Mouse (Mus musculus) ES-Bruce4 (cell line): ENCODE results near the gene 3300002I08Rik.

Experiments
- EP300 ChIP-seq: IDR thresholded peaks from 2 replicates; pipeline ENCODE4 v1.6.1; 2011; ENCODE audit warnings: low read depth, low read length; ENCODE audit not compliant: insufficient read depth
- POLR2A ChIP-seq: IDR thresholded peaks from one replicate; pipeline ENCODE4 v1.8.1; 2011; ENCODE audit warnings: low read length; ENCODE audit not compliant: insufficient read depth

DNA sequence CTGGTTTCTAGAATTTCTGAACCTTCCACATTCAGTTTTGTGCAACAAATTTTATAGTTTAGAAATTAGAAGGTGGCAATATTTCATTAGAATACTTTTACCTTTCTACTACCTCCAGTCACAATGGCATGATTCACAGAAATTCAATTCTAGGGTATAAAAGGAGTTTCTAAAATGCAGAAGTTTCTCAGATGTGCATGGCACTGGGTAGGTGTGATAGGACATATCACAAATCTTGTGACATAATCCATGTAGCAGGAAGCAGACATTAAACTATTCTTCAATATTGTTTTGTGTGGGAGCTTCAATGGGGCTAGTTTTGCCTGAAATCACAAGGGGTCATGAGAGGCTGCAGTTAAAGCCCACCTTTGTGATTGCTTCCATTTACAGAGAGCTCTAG lies 46.4 kb downstream of the 3300002I08Rik start:
- TF ChIP-seq EP300 = no peak
- no peak for TF ChIP-seq POLR2A
